Mouse (Mus musculus): Measurements from ENCODE around the gene Tmem260.

GRCm38 (mm10) chr14:48558975-48559374 is 113.1 kb downstream of the Tmem260 start:
- TF ChIP-seq CTCF (IDR thresholded peaks at IDR 0.05) (no peak), POLR2A (IDR thresholded peaks at IDR 0.05; ENCODE audit: insufficient read depth, low read depth, low read length) (no peak)
